Mouse (Mus musculus) adipocyte (in vitro differentiated cells): Measurements from ENCODE around the gene Olfr91.
"Not testable (repeated sequence)": the region's sequence is repeated elsewhere in the genome, so short reads cannot be mapped to it uniquely, and the experiment has no call there.

Experiments used
- DNase-seq: peaks from one replicate; pipeline ENCODE4 v3.0.0-alpha.2; 2016; ENCODE audit warnings: low spot score

The Olfr91 gene

GRCm38 (mm10) chr17:37098178-37098577 is at the start of gene Olfr91:
TSS of gene Olfr91 (minus strand) at chr17:37098278.
- DNase-seq, result no peak

GRCm38 (mm10) chr17:37131366-37131765 is 33.3 kb upstream of the Olfr91 start:
- DNase-seq, result not testable (repeated sequence)

DNA sequence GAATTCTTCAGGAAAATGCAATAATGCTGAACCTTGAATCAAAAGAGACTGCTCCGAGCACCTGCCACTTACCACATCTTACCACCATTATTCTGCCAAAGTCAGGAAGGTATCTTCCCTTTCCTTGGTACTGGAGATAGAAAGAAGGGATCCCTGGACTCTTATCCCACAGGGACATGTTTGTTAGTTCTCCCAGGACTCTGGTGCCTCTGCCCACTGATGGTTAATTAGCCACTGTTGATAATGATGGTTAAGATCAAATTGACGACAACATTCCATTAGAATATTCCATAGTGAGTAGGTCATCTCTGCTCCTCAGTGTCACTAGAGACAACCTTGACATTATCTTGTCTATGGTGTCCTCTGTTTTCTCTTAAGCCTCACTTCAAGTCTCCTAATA is 21.9 kb upstream of the Olfr91 start, which contains the start of gene Olfr92:
Gene Olfr92 (minus strand): TSS at position 101 of the 400 bp plus-strand sequence.
- DNase-seq, result no peak

DNA sequence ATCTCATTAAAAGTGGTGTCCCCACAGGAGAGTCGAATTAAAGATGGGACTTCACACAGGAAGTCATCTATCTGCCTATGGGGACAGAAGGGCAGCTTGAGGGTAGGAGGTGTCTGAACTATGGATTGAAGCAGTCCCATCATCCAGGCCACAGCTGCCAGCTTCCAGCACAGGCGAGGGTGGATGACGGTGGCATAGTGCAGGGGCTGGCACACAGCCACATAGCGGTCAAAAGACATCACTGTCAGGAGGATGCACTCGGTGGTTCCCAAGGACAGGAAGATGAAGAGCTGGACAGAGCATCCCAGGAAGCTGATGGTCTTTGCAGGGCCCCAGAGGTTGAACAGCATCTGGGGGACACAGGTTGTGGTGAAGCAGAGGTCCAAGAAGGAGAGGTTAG is 4.8 kb downstream of the Olfr91 start:
- DNase-seq, result no peak

DNA sequence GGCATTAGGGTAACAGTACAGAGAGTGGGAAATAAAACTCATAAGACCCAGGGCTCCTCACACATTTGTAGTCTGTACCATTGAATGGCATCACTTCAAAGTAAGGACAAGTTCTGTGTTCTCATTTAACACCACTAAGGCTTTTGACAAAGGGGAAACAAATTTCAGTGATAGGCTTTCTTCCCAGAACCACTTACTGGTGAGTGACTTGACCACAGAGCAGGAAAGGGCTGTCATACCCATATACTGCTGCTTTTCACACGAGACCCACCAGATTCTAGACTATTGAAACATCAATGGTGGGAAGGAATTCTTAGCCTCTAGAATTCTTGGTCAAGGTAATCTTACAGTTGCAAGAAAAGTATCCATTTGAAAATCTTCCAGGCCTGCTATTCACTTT is 5.9 kb downstream of the Olfr91 start:
- DNase-seq, result no peak

DNA sequence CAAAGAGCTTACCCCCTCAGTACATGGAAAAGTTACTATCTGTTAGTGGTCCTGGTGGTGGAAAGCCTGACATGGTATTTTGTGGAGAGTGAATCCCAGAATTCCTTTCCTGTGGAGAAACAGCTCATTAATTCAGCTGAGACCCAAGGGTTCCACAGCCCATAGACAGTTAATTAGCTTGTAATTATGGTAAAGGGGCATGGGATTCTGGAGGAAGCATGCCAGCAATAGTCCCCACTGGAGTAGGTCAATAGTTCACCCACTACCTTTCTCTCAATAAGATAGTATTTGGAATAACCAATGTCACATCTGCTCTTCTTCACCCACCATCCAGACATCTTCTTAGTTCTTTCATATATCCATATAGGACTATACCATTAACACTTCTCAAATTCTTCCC is 9.7 kb downstream of the Olfr91 start, which contains the start of gene Olfr90:
Gene Olfr90 (minus strand): TSS at position 101 of the 400 bp plus-strand sequence.
- DNase-seq, result no peak

GRCm38 (mm10) chr17:37085545-37085944 is 12.5 kb downstream of the Olfr91 start:
- no peak for DNase-seq

GRCm38 (mm10) chr17:37084632-37085031 is 13.4 kb downstream of the Olfr91 start:
- DNase-seq, result peak; percentile 22

DNA sequence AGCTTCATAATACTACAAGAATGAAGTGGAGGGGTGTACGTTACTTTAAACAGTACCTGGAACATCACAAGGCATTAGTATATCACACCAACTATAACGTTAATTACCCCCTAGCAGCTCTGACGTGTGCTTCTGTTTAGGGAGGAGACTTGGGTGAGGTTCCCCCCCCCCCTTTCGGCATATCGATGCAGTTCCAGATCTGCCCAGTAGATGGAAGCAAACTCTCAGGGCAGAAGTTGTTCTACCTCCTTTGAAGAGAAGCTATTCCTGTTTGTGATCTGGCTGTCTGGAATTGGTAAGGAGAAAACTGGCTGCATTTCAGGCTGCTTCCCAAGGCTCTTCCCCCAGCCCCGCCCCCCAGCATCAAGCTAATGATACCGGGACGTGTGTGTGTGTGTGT is 14.8 kb downstream of the Olfr91 start:
- DNase-seq, result peak; percentile 90

DNA sequence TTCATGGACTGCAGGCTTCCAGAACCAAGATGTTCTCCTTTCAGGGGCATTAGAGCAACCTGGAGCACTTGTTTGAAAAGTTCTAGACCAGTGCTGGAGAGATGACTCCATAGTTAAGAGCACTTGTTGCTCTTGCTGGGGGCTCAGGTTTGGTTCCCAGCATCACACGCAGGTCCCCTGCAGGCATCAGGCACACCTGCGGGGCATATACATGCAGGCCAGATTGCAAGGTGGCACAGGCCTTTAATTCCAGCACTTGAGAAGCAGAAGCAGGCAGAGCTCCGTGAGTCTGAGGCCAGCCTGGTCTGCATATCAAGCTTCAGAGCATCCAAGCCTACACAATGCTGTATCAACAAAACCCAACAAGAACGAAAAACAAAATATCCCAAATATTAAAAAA is 16.4 kb downstream of the Olfr91 start:
- no peak for DNase-seq

DNA sequence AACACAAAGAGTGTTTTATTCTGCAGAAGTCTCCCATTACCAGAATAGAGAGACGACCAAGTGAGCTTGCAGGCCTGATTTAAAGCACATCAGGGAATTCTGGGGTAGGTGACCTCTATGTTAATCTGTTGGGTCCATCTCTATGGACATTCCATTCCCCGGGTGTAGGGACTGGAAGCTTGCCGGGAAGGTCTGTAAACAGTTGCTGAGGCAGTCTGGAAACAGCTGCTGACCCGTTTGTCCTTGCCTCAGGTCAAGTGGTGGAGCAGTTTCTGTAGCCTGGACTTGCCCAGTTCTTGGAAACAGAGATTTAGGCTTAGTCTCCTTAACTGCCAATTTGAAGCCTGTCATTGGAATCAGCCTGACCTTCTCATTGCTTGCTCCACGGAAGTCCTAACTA is 18.0 kb downstream of the Olfr91 start:
- DNase-seq, result peak; percentile 15

- DNase-seq, result no peak
These were observed 19.1 kb downstream of the Olfr91 start for GRCm38 (mm10) chr17:37078990-37079389.

DNA sequence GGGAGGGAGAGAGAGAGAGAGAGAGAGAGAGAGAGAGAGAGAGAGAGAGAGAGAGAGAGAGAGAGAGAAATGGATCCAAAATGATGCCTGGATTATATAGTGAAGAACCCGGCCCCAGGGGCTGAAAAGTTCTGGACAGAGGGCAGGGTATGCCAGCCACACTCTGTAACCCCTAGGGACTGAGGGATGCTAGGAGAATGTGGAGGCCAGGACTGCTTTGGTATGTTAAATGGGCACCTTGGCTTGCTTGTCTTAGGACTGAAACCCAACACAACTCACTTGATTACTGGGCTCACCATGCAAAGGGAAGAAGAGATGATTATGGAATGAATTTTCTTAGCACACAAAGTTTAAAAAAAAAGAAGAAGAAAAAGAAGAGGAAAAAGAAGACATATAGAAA is 19.9 kb downstream of the Olfr91 start:
- DNase-seq, result no peak

- no peak for DNase-seq
These were observed 22.3 kb downstream of the Olfr91 start for GRCm38 (mm10) chr17:37075766-37076165.

GRCm38 (mm10) chr17:37075181-37075580 is 22.9 kb downstream of the Olfr91 start:
- DNase-seq, result no peak

DNA sequence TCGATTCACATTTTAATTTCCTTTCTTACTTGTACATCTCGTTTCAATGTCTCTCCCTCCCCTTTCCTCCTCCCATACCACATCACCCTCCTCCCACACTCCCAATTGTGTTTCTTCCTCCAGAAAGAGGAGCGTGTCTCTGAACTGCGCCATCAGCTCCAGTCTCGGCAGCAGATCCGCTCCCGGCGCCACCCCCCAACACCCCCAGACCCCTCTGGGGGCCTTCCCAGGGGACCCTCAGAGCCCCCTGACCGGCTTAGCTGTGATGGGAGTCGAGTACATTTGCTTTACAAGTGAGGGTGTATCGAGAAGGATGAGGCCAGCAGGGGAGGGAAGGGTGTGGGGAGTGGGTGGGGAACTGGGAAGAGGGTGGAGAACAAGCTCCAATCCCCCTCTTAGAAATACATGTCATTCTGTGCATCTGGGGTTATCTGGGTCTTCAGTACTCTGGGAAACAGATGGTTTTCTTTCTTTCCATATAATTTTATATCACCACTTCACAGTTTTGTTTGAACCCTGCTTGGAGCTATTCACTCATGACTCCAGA is 25.3 kb downstream of the Olfr91 start:
- no peak for DNase-seq

GRCm38 (mm10) chr17:37072080-37072729 is 25.9 kb downstream of the Olfr91 start:
- DNase-seq, result no peak

DNA sequence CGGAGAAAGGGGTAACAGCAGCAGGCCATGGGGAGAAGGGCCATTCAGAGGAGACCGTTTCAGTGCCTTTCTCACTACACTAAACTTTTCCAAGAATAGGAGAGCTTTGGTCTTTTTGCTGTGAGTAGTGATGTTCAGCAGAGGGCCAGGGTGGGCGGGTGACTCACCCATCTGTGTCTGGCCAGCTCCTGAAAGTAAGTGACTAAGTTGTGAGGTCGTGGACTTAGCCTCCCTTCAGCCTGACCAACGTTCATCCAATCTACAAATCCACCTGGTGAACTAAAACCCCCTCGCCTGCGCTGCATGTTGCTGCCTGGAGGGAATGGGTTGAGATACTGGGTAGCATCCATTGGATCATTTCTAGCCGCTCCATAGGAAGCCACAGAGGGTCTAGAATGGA is 28.0 kb downstream of the Olfr91 start:
- DNase-seq, result no peak

DNA sequence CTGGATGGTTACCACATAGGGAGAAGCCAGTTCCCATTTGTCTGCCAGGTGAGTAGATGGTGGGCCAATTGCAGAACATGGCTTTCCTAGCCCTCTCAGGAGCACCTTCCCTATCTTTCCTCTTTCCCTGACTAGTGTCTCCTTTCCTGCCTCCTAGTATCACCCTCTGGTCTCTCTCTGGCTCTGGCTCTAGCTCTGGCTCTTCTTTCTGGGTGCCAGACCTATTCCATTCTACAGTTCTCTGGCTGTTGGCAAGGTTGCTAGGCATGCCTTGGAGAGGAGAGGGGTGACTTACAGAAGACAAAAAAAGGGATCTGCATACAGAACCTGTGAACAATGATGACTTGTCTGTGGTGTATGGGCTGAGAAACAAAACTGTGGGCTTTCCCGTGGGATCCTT is 30.2 kb downstream of the Olfr91 start:
- DNase-seq, result no peak

- no peak for DNase-seq
These were observed 32.1 kb downstream of the Olfr91 start for GRCm38 (mm10) chr17:37065993-37066392.

DNA sequence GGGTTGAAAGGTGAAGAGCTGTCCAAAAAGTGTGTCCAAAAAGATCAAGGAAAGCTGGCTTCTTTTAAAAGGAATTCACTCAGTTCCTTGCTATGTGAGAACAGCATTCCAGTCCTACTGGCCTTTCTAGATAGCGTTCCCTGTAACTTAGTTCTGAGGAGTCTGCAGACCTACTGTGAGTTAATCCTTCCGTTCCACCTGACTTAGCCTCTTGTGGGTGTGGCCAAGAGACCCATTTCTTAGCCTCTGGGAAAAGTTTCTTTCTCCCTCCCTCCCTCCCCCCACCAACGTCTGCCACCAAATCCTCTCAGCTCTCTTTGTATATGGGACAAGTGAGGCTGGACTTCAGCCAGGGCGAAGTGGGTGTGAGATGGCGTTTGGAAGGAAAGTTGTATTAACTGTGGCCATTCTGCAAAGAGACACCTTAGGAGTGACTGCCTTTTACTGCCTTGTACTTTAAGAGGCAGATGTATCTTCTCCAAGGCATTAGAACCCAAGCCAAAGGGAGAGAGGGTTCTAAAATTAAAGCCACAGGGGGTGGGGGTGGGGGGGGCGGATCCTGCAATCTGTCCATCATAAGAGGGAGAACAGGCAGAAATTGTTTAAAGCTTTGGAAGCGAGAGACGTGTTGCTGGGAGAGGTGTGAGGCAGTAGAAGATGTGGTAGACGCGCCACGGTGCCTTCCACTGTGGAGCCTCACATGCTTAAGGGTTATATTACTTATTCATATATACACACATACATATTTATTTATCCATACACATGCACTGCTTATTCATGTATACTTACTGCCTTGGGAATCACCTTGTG is 34.2 kb downstream of the Olfr91 start:
- no peak for DNase-seq

DNA sequence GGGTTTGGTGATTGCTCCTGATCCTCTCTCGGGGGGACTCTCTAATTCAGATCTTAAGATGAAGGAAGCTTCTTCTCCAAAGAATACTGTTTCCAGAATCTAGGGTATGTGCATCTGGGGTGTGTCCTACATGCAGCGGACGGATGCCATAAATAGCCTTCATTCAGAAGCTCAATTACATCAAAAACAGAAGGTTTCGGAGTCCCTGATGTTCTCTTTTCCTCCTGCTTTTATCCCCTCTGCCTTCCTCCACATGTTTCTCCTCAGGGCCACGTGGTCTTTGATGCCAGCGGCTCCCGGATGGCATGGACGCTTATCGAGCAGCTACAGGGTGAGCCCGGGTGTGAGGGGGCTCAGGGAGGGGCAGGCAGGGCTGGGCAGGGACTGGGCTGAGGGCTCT is 35.0 kb downstream of the Olfr91 start:
- DNase-seq, result no peak

DNA sequence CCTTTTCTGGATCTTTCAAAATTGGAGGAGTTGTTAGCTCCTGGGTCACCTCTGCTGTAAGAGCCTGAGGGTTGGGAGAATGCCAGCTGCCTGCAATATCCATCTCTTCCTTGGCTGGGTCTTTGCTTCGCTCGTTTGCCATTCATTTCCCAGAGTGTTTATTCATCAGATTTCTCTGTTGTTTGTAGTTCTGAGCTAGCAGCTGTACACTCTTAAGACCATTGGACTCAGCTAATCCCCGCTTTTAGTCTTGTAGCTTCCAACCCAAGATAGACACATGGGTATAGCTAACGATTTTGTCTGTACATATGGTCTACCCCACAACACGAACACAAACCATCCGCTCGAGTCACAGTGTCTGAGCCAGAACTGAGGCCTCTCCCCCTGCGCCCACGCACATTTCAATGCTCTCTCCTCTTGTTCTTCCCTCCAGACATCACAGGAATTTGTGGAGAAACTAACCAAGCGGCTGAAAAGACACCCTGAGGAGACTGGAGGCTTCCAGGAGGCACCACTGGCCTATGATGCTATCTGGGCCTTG is 35.9 kb downstream of the Olfr91 start:
- peak; percentile 19 for DNase-seq
